Mouse (Mus musculus): ENCODE results near the gene Nrcam. TPM values are rescaled to one million over a fixed set of nuclear protein-coding genes. Genes with fewer than 3 reads are reported as not detected.

Nrcam gene
- total RNA-seq, 2 experiments from 2014 or later = 4.4 to 9.3 TPM

GRCm38 (mm10) chr12:44430996-44431395, 102.3 kb downstream of the Nrcam start:
- no peak for DNase-seq (ENCODE audit: low spot score in 2 of 2)

- DNase-seq (ENCODE audit: low spot score in 2 of 2) = no peak
Observed at GRCm38 (mm10) chr12:44432727-44433126, 104.0 kb downstream of the Nrcam start.

- no peak for DNase-seq (ENCODE audit: low spot score in 2 of 2)
Observed at GRCm38 (mm10) chr12:44437046-44437827, 108.6 kb downstream of the Nrcam start.

GRCm38 (mm10) chr12:44438884-44439283, 110.2 kb downstream of the Nrcam start:
- DNase-seq (ENCODE audit: low spot score in 2 of 2) = no peak

- DNase-seq (ENCODE audit: low spot score in 2 of 2) = no peak
Observed at GRCm38 (mm10) chr12:44440230-44440629, 111.5 kb downstream of the Nrcam start.

- DNase-seq (ENCODE audit: low spot score in 2 of 2) = no peak
Observed at GRCm38 (mm10) chr12:44450930-44451329, 122.2 kb downstream of the Nrcam start.

GRCm38 (mm10) chr12:44451742-44452141, 123.1 kb downstream of the Nrcam start:
- DNase-seq (ENCODE audit: low spot score in 2 of 2) = no peak

GRCm38 (mm10) chr12:44453791-44454190, 125.1 kb downstream of the Nrcam start:
- no peak for DNase-seq (ENCODE audit: low spot score in 2 of 2)

- no peak for DNase-seq (ENCODE audit: low spot score in 2 of 2)
Observed at GRCm38 (mm10) chr12:44457961-44458360, 129.3 kb downstream of the Nrcam start.

- DNase-seq (ENCODE audit: low spot score in 2 of 2) = no peak
Observed at GRCm38 (mm10) chr12:44462436-44462835, 133.8 kb downstream of the Nrcam start.

GRCm38 (mm10) chr12:44462976-44463375, 134.3 kb downstream of the Nrcam start:
- DNase-seq (ENCODE audit: low spot score in 2 of 2) = no peak

GRCm38 (mm10) chr12:44471073-44471472, 142.4 kb downstream of the Nrcam start:
- DNase-seq (ENCODE audit: low spot score in 2 of 2) = no peak

- no peak for DNase-seq (ENCODE audit: low spot score in 2 of 2)
Observed at GRCm38 (mm10) chr12:44475355-44475754, 146.7 kb downstream of the Nrcam start.

- no peak for DNase-seq (ENCODE audit: low spot score in 2 of 2)
Observed at GRCm38 (mm10) chr12:44479260-44480030, 150.8 kb downstream of the Nrcam start.

GRCm38 (mm10) chr12:44480031-44480419, 151.3 kb downstream of the Nrcam start:
- no peak for DNase-seq (ENCODE audit: low spot score in 2 of 2)

GRCm38 (mm10) chr12:44481415-44481814, 152.7 kb downstream of the Nrcam start:
- DNase-seq (ENCODE audit: low spot score in 2 of 2) = no peak

- no peak for DNase-seq (ENCODE audit: low spot score in 2 of 2)
Observed at GRCm38 (mm10) chr12:44492759-44493479, 164.2 kb downstream of the Nrcam start.

- DNase-seq (ENCODE audit: low spot score in 2 of 2) = no peak
Observed at GRCm38 (mm10) chr12:44497762-44498161, 169.1 kb downstream of the Nrcam start.

GRCm38 (mm10) chr12:44498872-44499271, 170.2 kb downstream of the Nrcam start:
- no peak for DNase-seq (ENCODE audit: low spot score in 2 of 2)

- DNase-seq (ENCODE audit: low spot score in 2 of 2) = no peak
Observed at GRCm38 (mm10) chr12:44501807-44502487, 173.3 kb downstream of the Nrcam start.

- no peak for DNase-seq (ENCODE audit: low spot score in 2 of 2)
Observed at GRCm38 (mm10) chr12:44503737-44504136, 175.1 kb downstream of the Nrcam start.

Data from adrenal gland, adult 18-20 months (tissue).